Mouse (Mus musculus): Measurements from ENCODE around the gene Ccdc36.

- TF ChIP-seq CTCF (IDR thresholded peaks at IDR 0.05 in 2 of 3, conservative IDR thresholded peaks at IDR 0.05 in 1 of 3; ENCODE audit: control insufficient read depth in 1 of 3, insufficient read depth in 1 of 3, low read depth in 2 of 3, low read length in 3 of 3, poor library complexity in 1 of 3, severe bottlenecking in 1 of 3) = no peak
- no peak for TF ChIP-seq POLR2A (IDR thresholded peaks at IDR 0.05; ENCODE audit: control insufficient read depth in 1 of 2, insufficient read depth in 1 of 2, low read depth in 1 of 2, low read length in 2 of 2, poor library complexity in 1 of 2)
Observed at GRCm38 (mm10) chr9:108469430-108469829, 41.1 kb upstream of the Ccdc36 start.
